Mouse (Mus musculus) testis, adult 2 months (tissue): Measurements from ENCODE around the gene Dazap1.

Experiments used
- CTCF ChIP-seq: fragments of 200-500 bp; IDR thresholded peaks from 2 replicates; pipeline ENCODE4 v1.5.1; 2012; ENCODE audit warnings: low read depth, mild to moderate bottlenecking, inconsistent platforms, low read length, moderate library complexity; ENCODE audit not compliant: control insufficient read depth, insufficient read depth, insufficient replicate concordance
- POLR2A ChIP-seq: fragments of 200-500 bp; IDR thresholded peaks from 2 replicates; pipeline ENCODE4 v1.6.1; 2012; ENCODE audit warnings: low read depth, mild to moderate bottlenecking, inconsistent platforms, low read length, moderate library complexity; ENCODE audit not compliant: control insufficient read depth

- TF ChIP-seq CTCF (peak; percentile 21; the same call in 1 of the 2 replicates), POLR2A (no peak)
These were observed 13.4 kb upstream of the Dazap1 start for GRCm38 (mm10) chr10:80247849-80248248.
